In the genomic region with DNA sequence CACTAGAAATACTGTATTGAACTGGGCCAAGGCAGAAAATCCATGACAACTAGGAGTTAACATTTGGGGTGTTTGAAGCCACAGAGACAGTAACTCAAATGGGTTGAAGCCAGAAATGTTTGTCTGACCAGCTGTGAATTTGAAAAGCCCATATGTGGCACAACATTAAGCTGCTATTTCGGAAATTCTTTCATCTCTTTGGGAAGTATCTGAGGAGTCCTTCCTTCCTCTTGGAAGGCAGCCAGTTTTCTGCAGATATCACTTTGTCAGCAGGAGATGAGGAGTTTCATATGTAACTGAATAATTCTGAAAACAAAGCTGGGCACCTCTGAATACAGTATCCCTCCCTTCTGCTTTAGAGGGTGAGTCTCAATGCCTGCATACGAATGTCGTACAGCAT, we compare ENCODE assay signal across 16 mouse cellular contexts.
A peak's percentile ranks its signal among the peaks of the same experiment; 100 is the strongest.
DNase-seq lines count a peak whose midpoint lies in the region; ATAC-seq and TF ChIP-seq lines count a peak whose summit lies in the region.
"Had no signal": no experiment of that assay in that cellular context is flagged by ENCODE, and none has a peak within 500 bp of the region (broad histone marks: within the 10 kb centered on the region; RNA-seq: fewer than 3 reads in every experiment).

No protein-coding gene starts in this region.

- ATAC-seq in hindbrain, embryonic 15.5 days (ENCODE audit: low FRiP score, low read depth), result peak; percentile 11; the same call in 1 of the 2 replicates
- ATAC-seq in hindbrain, embryonic 13.5 days (ENCODE audit: low FRiP score), result no peak
- peak; percentile 85 for ATAC-seq in lung, embryonic 14.5 days (ENCODE audit: insufficient read depth)
- peak; percentile 83 for ATAC-seq in forebrain, embryonic 16.5 days

- H3K27me3 ChIP-seq in hindbrain, embryonic 15.5 days, result no peaks in the 10 kb centered on the region
- H3K27me3 ChIP-seq in hindbrain, embryonic 13.5 days, result no peaks in the 10 kb centered on the region
- no peaks in the 10 kb centered on the region for H3K27me3 ChIP-seq in lung, embryonic 14.5 days (ENCODE audit: insufficient read depth, low read length)
- H3K27me3 ChIP-seq in forebrain, embryonic 16.5 days (replicated peaks; ENCODE audit: control insufficient read depth, insufficient read depth, low read length), result no peaks in the 10 kb centered on the region
- H3K27me3 ChIP-seq: CH12.LX; embryonic facial prominence, embryonic 12.5 days; limb, embryonic 12.5 days had no signal

- no peak overlapping the region for H3K27ac ChIP-seq in hindbrain, embryonic 15.5 days (replicated peaks)
- no peak overlapping the region for H3K27ac ChIP-seq in hindbrain, embryonic 13.5 days
- H3K27ac ChIP-seq in lung, embryonic 14.5 days (ENCODE audit: low read depth), result peak overlapping the region; percentile 80
- no peak overlapping the region for H3K27ac ChIP-seq in forebrain, embryonic 16.5 days (ENCODE audit: low read length)
- H3K27ac ChIP-seq: embryonic facial prominence, embryonic 12.5 days; limb, embryonic 12.5 days; macrophage had no signal

- no peak overlapping the region for H3K9ac ChIP-seq in hindbrain, embryonic 15.5 days
- H3K9ac ChIP-seq in hindbrain, embryonic 13.5 days, result no peak overlapping the region
- no peak overlapping the region for H3K9ac ChIP-seq in lung, embryonic 14.5 days
- no peak overlapping the region for H3K9ac ChIP-seq in forebrain, embryonic 16.5 days (replicated peaks; ENCODE audit: low read depth, low read length)
- H3K9ac ChIP-seq: embryonic facial prominence, embryonic 12.5 days; limb, embryonic 12.5 days had no signal

- no peaks in the 10 kb centered on the region for H3K9me3 ChIP-seq in hindbrain, embryonic 15.5 days
- H3K9me3 ChIP-seq in hindbrain, embryonic 13.5 days, result peaks cover 16% of the 10 kb centered on the region; the same call in 1 of the 2 replicates
- 0 out of 2 replicates have a peak, but pooled peaks cover 3% of the 10 kb centered on the region for H3K9me3 ChIP-seq in lung, embryonic 14.5 days (ENCODE audit: low read depth, low read length)
- peaks cover 6% of the 10 kb centered on the region for H3K9me3 ChIP-seq in forebrain, embryonic 16.5 days (ENCODE audit: control insufficient read depth, low read length)

- no peak overlapping the region for H3K4me2 ChIP-seq in hindbrain, embryonic 15.5 days
- no peak overlapping the region for H3K4me2 ChIP-seq in hindbrain, embryonic 13.5 days
- H3K4me2 ChIP-seq in lung, embryonic 14.5 days, result no peak overlapping the region
- no peak overlapping the region for H3K4me2 ChIP-seq in forebrain, embryonic 16.5 days (ENCODE audit: low read length)
- H3K4me2 ChIP-seq: embryonic facial prominence, embryonic 12.5 days; limb, embryonic 12.5 days had no signal

- TF ChIP-seq CTCF in lung, embryonic 14.5 days (IDR thresholded peaks at IDR 0.05; ENCODE audit: low read depth), result no peak

- 69% methylated on average over 3 of the region's 3 CpGs for WGBS in hindbrain, embryonic 15.5 days
- WGBS in hindbrain, embryonic 13.5 days, result 91% methylated on average over 3 of the region's 3 CpGs
- 33% methylated on average over 3 of the region's 3 CpGs for WGBS in lung, embryonic 14.5 days
- 57% methylated on average over 3 of the region's 3 CpGs for WGBS in forebrain, embryonic 16.5 days

- peak; percentile 95 for DNase-seq in lung, embryonic 14.5 days
- no peak for DNase-seq in lung, postnatal 36 days
- peak; percentile 60 to 86 for DNase-seq in right cerebral cortex, postnatal 10 days (ENCODE audit: low spot score in 2 of 2)
- no peak for DNase-seq in thymus, postnatal 14 days
- DNase-seq: adrenal gland, postnatal 36 days; cerebellum, adult 9-10 months; gastrocnemius, postnatal 14 days; kidney, adult 11 months; thymus, adult 18-20 months had no signal

- H3K36me3 ChIP-seq in hindbrain, embryonic 15.5 days, result no peaks in the 10 kb centered on the region
- no peaks in the 10 kb centered on the region for H3K36me3 ChIP-seq in hindbrain, embryonic 13.5 days
- no peaks in the 10 kb centered on the region for H3K36me3 ChIP-seq in lung, embryonic 14.5 days (ENCODE audit: insufficient read depth)
- H3K36me3 ChIP-seq in forebrain, embryonic 16.5 days (ENCODE audit: control insufficient read depth, insufficient read depth), result no peaks in the 10 kb centered on the region
- H3K36me3 ChIP-seq: embryonic facial prominence, embryonic 12.5 days; limb, embryonic 12.5 days had no signal

- no peak overlapping the region for H3K4me3 ChIP-seq in hindbrain, embryonic 15.5 days
- no peak overlapping the region for H3K4me3 ChIP-seq in hindbrain, embryonic 13.5 days
- no peak overlapping the region for H3K4me3 ChIP-seq in lung, embryonic 14.5 days (ENCODE audit: low read depth, low read length)
- no peak overlapping the region for H3K4me3 ChIP-seq in forebrain, embryonic 16.5 days (replicated peaks; ENCODE audit: low read length)
- H3K4me3 ChIP-seq: embryonic facial prominence, embryonic 12.5 days; limb, embryonic 12.5 days had no signal

- H3K4me1 ChIP-seq in hindbrain, embryonic 15.5 days (replicated peaks), result no peaks in the 10 kb centered on the region
- no peaks in the 10 kb centered on the region for H3K4me1 ChIP-seq in hindbrain, embryonic 13.5 days (replicated peaks)
- H3K4me1 ChIP-seq in lung, embryonic 14.5 days (ENCODE audit: insufficient read depth), result peaks cover 15% of the 10 kb centered on the region
- H3K4me1 ChIP-seq in forebrain, embryonic 16.5 days (replicated peaks; ENCODE audit: control insufficient read depth, insufficient read depth, low read length), result no peaks in the 10 kb centered on the region
- H3K4me1 ChIP-seq: embryonic facial prominence, embryonic 12.5 days; limb, embryonic 12.5 days had no signal

Comparison
In these comparisons a context has a peak if more than half of its experiments do, and no peak if none do; other contexts are left out.
1. DNase-seq: peak in lung, embryonic 14.5 days (single experiment) and right cerebral cortex, postnatal 10 days (2 of 2); none in lung, postnatal 36 days (single experiment) and thymus, postnatal 14 days (single experiment).